Mouse (Mus musculus) ES-Bruce4 (cell line): ENCODE measurements around the gene Tmem110. TPM values are rescaled to one million over a fixed set of nuclear protein-coding genes. Genes with fewer than 3 reads are reported as not detected.
A peak's percentile ranks its signal among the peaks of the same experiment; 100 is the strongest.

Source experiments
- H3K27ac ChIP-seq: 2 replicates; pipeline ENCODE4 v1.5.1; 2012; ENCODE audit warnings: low read length, inconsistent platforms; ENCODE audit not compliant: insufficient read depth
- H3K27me3 ChIP-seq: 2 replicates; pipeline ENCODE4 v1.6.1; 2012; ENCODE audit warnings: mild to moderate bottlenecking, low read length, inconsistent platforms; ENCODE audit not compliant: control insufficient read depth, poor library complexity, insufficient read depth, severe bottlenecking
- H3K36me3 ChIP-seq: 2 replicates; pipeline ENCODE4 v1.6.1; 2012; ENCODE audit warnings: inconsistent platforms, mild to moderate bottlenecking, low read length, moderate library complexity; ENCODE audit not compliant: control insufficient read depth, poor library complexity, insufficient read depth, severe bottlenecking
- H3K4me1 ChIP-seq: one replicate; pipeline ENCODE4 v1.8.1; 2011; ENCODE audit warnings: low read length; ENCODE audit not compliant: control insufficient read depth, insufficient read depth
- H3K4me3 ChIP-seq: 2 replicates; pipeline ENCODE4 v1.5.1; 2011; ENCODE audit warnings: low read depth, mild to moderate bottlenecking, low read length
- H3K9ac ChIP-seq: 2 replicates; pipeline ENCODE4 v1.6.1; 2012; ENCODE audit warnings: low read depth, mild to moderate bottlenecking, inconsistent platforms; ENCODE audit not compliant: poor library complexity, severe bottlenecking
- H3K9me3 ChIP-seq: replicated peaks from 2 replicates; pipeline ENCODE4 v1.6.1; 2012; ENCODE audit warnings: mild to moderate bottlenecking, low read length, inconsistent platforms; ENCODE audit not compliant: control insufficient read depth, poor library complexity, insufficient read depth, severe bottlenecking
- CTCF ChIP-seq: IDR thresholded peaks from one replicate; pipeline ENCODE4 v1.8.1; 2011; ENCODE audit warnings: low read depth, low read length
- EP300 ChIP-seq: IDR thresholded peaks from 2 replicates; pipeline ENCODE4 v1.6.1; 2011; ENCODE audit warnings: low read depth, low read length; ENCODE audit not compliant: insufficient read depth
- POLR2A ChIP-seq: IDR thresholded peaks from one replicate; pipeline ENCODE4 v1.8.1; 2011; ENCODE audit warnings: low read length; ENCODE audit not compliant: insufficient read depth
- polyA plus RNA-seq: library from polyadenylated mRNA; stranded (reverse); fragments of >200 nt; gene quantifications from 2 replicates; pipeline ENCODE4 v1.2.4, GENCODE M21; 2011; ENCODE audit warnings: low read depth; ENCODE audit not compliant: missing spikeins, insufficient read depth, insufficient read length

Gene Tmem110
- polyA plus RNA-seq, 1 experiment = 18.1 TPM

- Histone ChIP-seq H3K27me3 (no peaks in the 10 kb centered on the region), H3K9ac (no peak overlapping the region), H3K4me1 (no peaks in the 10 kb centered on the region), H3K36me3 (no peaks in the 10 kb centered on the region), H3K9me3 (no peaks in the 10 kb centered on the region), H3K27ac (peak overlapping the region; percentile 28; the same call in 1 of the 2 replicates), H3K4me3 (no peak overlapping the region)
- TF ChIP-seq CTCF = no peak
- TF ChIP-seq EP300 = no peak
- no peak for TF ChIP-seq POLR2A
Observed at GRCm38 (mm10) chr14:30868826-30869225, 43.4 kb downstream of the Tmem110 start.

- no peaks in the 10 kb centered on the region for H3K4me1 ChIP-seq
- no peak overlapping the region for H3K9ac ChIP-seq
- no peaks in the 10 kb centered on the region for H3K36me3 ChIP-seq
- H3K27me3 ChIP-seq = no peaks in the 10 kb centered on the region
- no peaks in the 10 kb centered on the region for H3K9me3 ChIP-seq
- TF ChIP-seq POLR2A (no peak), EP300 (0 out of 2 replicates have a peak, but pooled peaks have one; percentile 39)
- H3K27ac ChIP-seq = peak overlapping the region; percentile 28; the same call in 1 of the 2 replicates
- no peak overlapping the region for H3K4me3 ChIP-seq
Observed at GRCm38 (mm10) chr14:30869391-30869801, 44.0 kb downstream of the Tmem110 start.

GRCm38 (mm10) chr14:30870206-30871147 lies 45.1 kb downstream of the Tmem110 start:
- TF ChIP-seq POLR2A = no peak
- no peak for TF ChIP-seq EP300
- TF ChIP-seq CTCF = no peak
- Histone ChIP-seq H3K27me3 (no peaks in the 10 kb centered on the region), H3K36me3 (no peaks in the 10 kb centered on the region), H3K4me3 (no peak overlapping the region), H3K4me1 (no peaks in the 10 kb centered on the region), H3K9me3 (no peaks in the 10 kb centered on the region), H3K9ac (no peak overlapping the region), H3K27ac (no peak overlapping the region)

GRCm38 (mm10) chr14:30874095-30874700 lies 48.8 kb downstream of the Tmem110 start:
- TF ChIP-seq CTCF (no peak), POLR2A (no peak), EP300 (no peak)
- no peak overlapping the region for H3K27ac ChIP-seq
- H3K9me3 ChIP-seq = no peaks in the 10 kb centered on the region
- H3K27me3 ChIP-seq = no peaks in the 10 kb centered on the region
- H3K9ac ChIP-seq = no peak overlapping the region
- no peak overlapping the region for H3K4me3 ChIP-seq
- peaks cover 2% of the 10 kb centered on the region for H3K4me1 ChIP-seq
- H3K36me3 ChIP-seq = no peaks in the 10 kb centered on the region

- no peaks in the 10 kb centered on the region for H3K9me3 ChIP-seq
- H3K4me3 ChIP-seq = no peak overlapping the region
- no peak overlapping the region for H3K9ac ChIP-seq
- peaks cover 2% of the 10 kb centered on the region for H3K4me1 ChIP-seq
- H3K27ac ChIP-seq = no peak overlapping the region
- no peaks in the 10 kb centered on the region for H3K36me3 ChIP-seq
- no peaks in the 10 kb centered on the region for H3K27me3 ChIP-seq
- TF ChIP-seq EP300 (no peak), POLR2A (no peak), CTCF (no peak)
Observed at GRCm38 (mm10) chr14:30875130-30875865, 49.9 kb downstream of the Tmem110 start.
